Mouse (Mus musculus): ENCODE data around the gene Kirrel2.

DNA sequence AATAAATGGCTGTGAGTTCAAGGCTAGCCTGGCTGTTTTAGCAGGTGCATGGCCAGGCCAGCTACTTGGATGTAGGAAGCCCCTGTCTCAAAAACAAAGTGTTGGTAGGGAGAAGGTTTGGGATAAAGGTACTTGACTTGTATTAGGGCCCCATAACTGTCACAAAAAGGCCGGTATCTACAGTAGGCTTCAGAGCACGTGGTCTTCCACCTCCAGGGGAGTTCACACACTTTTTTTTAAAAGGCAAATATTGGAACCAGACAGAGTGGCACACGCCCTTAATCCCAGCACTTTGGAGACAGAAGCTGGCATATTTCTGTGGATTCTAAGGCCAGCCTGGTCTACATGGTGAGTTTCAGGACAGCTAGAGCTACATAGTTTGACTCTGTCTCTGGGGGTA is 36.8 kb downstream of the Kirrel2 start:
- TF ChIP-seq CTCF (IDR thresholded peaks at IDR 0.05; ENCODE audit: extremely low read depth, insufficient read depth, insufficient read length, insufficient replicate concordance) (no peak), POLR2A (IDR thresholded peaks at IDR 0.05; ENCODE audit: low read depth, low read length) (no peak)
